Mouse (Mus musculus): ENCODE measurements around the gene Psmc1. TPM values are rescaled to one million over a fixed set of nuclear protein-coding genes. Genes with fewer than 3 reads are reported as not detected.

The Psmc1 gene
- polyA plus RNA-seq, 1 experiment from 2014 or later: 243 TPM

DNA sequence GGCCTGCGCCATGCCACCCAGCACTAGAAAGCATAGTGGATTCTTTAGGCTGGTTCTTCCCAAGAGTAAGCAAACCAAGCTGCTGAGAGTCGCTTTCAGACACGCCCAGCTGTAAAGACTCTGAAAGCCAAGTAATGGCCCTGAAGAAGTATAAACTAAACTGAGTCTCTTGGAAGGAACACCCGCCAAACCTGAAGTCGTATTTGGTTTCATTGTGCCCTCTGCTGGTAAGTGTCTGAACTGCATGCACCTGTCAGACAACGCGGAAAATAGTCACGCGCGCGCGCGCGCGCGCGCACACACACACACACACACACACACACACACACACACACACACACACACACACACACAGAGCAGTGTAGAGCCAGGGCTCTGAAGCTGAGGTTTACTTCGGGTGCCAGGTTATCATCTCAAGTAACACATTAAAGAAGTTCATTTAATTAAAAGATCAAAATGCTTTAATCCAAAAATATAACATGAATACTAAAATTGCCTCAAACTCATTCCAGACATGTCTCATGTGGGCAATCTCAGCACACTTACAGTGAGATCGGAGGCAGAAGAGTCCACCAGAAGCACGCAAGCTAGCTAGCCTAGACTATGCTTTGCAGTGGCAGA, 3.6 kb upstream of the Psmc1 start:
- H3K36me3 ChIP-seq (ENCODE audit: control insufficient read depth, insufficient read depth, low read length): no peaks in the 10 kb centered on the region
- H3K9ac ChIP-seq (ENCODE audit: low read depth, low read length): no peak overlapping the region
- H3K4me2 ChIP-seq: peak overlapping the region; percentile 36; the same call in 1 of the 2 replicates
- peaks cover 6% of the 10 kb centered on the region for H3K4me1 ChIP-seq (ENCODE audit: control insufficient read depth, insufficient read depth, low read length)
- no peak overlapping the region for H3K4me3 ChIP-seq (ENCODE audit: low read depth, low read length)
- no peaks in the 10 kb centered on the region for H3K27me3 ChIP-seq (ENCODE audit: control insufficient read depth, insufficient read depth, low read length)
- ATAC-seq (replicated peaks; ENCODE audit: insufficient number of reproducible peaks, low FRiP score, low TSS enrichment): no peak
- 12% methylated on average over 20 of the region's 20 CpGs for WGBS (ENCODE audit: insufficient replicate concordance)
- no peaks in the 10 kb centered on the region for H3K9me3 ChIP-seq (replicated peaks; ENCODE audit: control insufficient read depth, low read length)
- no peak overlapping the region for H3K27ac ChIP-seq (ENCODE audit: low read depth, low read length)

GRCm38 (mm10) chr12:100107436-100107835, 2.5 kb upstream of the Psmc1 start:
- H3K4me2 ChIP-seq: no peak overlapping the region
- H3K9me3 ChIP-seq (replicated peaks; ENCODE audit: control insufficient read depth, low read length): no peaks in the 10 kb centered on the region
- H3K27ac ChIP-seq (ENCODE audit: low read depth, low read length): no peak overlapping the region
- no peaks in the 10 kb centered on the region for H3K27me3 ChIP-seq (ENCODE audit: control insufficient read depth, insufficient read depth, low read length)
- ATAC-seq (replicated peaks; ENCODE audit: insufficient number of reproducible peaks, low FRiP score, low TSS enrichment): no peak
- no peak overlapping the region for H3K4me3 ChIP-seq (ENCODE audit: low read depth, low read length)
- no peak overlapping the region for H3K9ac ChIP-seq (ENCODE audit: low read depth, low read length)
- 44% methylated on average over 4 of the region's 4 CpGs for WGBS (ENCODE audit: insufficient replicate concordance)
- peaks cover 8% of the 10 kb centered on the region for H3K4me1 ChIP-seq (ENCODE audit: control insufficient read depth, insufficient read depth, low read length)
- no peaks in the 10 kb centered on the region for H3K36me3 ChIP-seq (ENCODE audit: control insufficient read depth, insufficient read depth, low read length)

GRCm38 (mm10) chr12:100115982-100116381, 6.0 kb downstream of the Psmc1 start:
- no peak for ATAC-seq (replicated peaks; ENCODE audit: insufficient number of reproducible peaks, low FRiP score, low TSS enrichment)

DNA sequence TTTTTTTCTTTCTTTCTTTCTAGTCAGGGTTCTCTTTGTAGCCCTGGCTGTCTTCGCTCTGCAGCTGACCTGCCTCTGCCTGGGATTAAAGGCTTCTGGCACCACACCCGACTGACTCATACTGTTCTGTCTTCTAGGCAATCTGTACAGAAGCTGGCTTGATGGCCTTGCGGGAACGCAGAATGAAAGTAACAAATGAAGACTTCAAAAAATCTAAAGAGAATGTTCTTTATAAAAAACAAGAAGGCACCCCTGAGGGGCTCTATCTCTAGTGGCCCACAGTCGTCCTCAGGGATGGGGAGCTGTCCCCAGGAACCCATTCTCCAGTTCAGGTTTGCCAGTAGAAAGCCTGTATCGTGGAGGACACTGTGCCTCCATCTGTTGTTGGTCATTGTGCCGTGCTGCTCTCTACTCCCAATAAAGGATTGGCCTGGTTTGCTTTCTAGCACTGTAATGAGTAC, 13.0 kb downstream of the Psmc1 start:
- Histone ChIP-seq H3K4me1 (ENCODE audit: control insufficient read depth, insufficient read depth, low read length) (peaks cover 9% of the 10 kb centered on the region), H3K4me2 (no peak overlapping the region), H3K36me3 (ENCODE audit: control insufficient read depth, insufficient read depth, low read length) (peaks cover 49% of the 10 kb centered on the region), H3K27ac (ENCODE audit: low read depth, low read length) (no peak overlapping the region), H3K27me3 (ENCODE audit: control insufficient read depth, insufficient read depth, low read length) (no peaks in the 10 kb centered on the region), H3K9ac (ENCODE audit: low read depth, low read length) (no peak overlapping the region), H3K4me3 (ENCODE audit: low read depth, low read length) (no peak overlapping the region), H3K9me3 (replicated peaks; ENCODE audit: control insufficient read depth, low read length) (no peaks in the 10 kb centered on the region)
- WGBS (ENCODE audit: insufficient replicate concordance): 84% methylated on average over 7 of the region's 7 CpGs
- no peak for ATAC-seq (replicated peaks; ENCODE audit: insufficient number of reproducible peaks, low FRiP score, low TSS enrichment)

More at GRCm38 (mm10) chr12:100115982-100116381, 6.0 kb downstream of the Psmc1 start:
- H3K4me3 ChIP-seq (ENCODE audit: low read depth, low read length): no peak overlapping the region
- peaks cover 54% of the 10 kb centered on the region for H3K36me3 ChIP-seq (ENCODE audit: control insufficient read depth, insufficient read depth, low read length)
- no peaks in the 10 kb centered on the region for H3K27me3 ChIP-seq (ENCODE audit: control insufficient read depth, insufficient read depth, low read length)
- H3K9me3 ChIP-seq (replicated peaks; ENCODE audit: control insufficient read depth, low read length): no peaks in the 10 kb centered on the region
- H3K4me1 ChIP-seq (ENCODE audit: control insufficient read depth, insufficient read depth, low read length): peaks cover 6% of the 10 kb centered on the region
- H3K4me2 ChIP-seq: no peak overlapping the region
- 94% methylated on average over 5 of the region's 5 CpGs for WGBS (ENCODE audit: insufficient replicate concordance)
- no peak overlapping the region for H3K9ac ChIP-seq (ENCODE audit: low read depth, low read length)
- H3K27ac ChIP-seq (ENCODE audit: low read depth, low read length): no peak overlapping the region

DNA sequence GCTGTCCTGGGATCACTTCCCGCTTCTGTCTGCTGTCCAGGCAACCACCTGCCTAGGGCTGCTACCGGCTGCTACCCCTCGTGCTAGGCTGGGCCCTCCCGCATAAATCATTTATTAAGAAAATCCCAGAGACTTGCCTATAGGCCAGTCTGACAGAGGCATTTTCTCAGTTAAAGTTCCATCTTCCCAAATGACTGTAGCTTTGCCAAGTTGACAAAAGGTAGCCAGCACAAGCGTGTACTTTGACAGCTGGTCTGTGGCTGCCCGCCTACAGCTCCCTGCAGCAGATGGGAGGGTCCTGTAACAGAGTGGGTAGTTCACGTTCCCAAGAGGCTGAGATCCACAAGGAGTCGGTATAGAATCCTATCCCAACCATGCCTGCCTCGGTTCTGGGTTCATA, 13.5 kb downstream of the Psmc1 start:
- Histone ChIP-seq H3K4me1 (ENCODE audit: control insufficient read depth, insufficient read depth, low read length) (peaks cover 15% of the 10 kb centered on the region), H3K27me3 (ENCODE audit: control insufficient read depth, insufficient read depth, low read length) (no peaks in the 10 kb centered on the region), H3K9me3 (replicated peaks; ENCODE audit: control insufficient read depth, low read length) (no peaks in the 10 kb centered on the region), H3K4me3 (ENCODE audit: low read depth, low read length) (no peak overlapping the region), H3K9ac (ENCODE audit: low read depth, low read length) (no peak overlapping the region), H3K36me3 (ENCODE audit: control insufficient read depth, insufficient read depth, low read length) (peaks cover 47% of the 10 kb centered on the region), H3K4me2 (no peak overlapping the region), H3K27ac (ENCODE audit: low read depth, low read length) (no peak overlapping the region)
- no peak for ATAC-seq (replicated peaks; ENCODE audit: insufficient number of reproducible peaks, low FRiP score, low TSS enrichment)
- 85% methylated on average over 9 of the region's 9 CpGs for WGBS (ENCODE audit: insufficient replicate concordance)

GRCm38 (mm10) chr12:100124913-100125798, 15.2 kb downstream of the Psmc1 start:
- Histone ChIP-seq H3K27ac (ENCODE audit: low read depth, low read length) (no peak overlapping the region), H3K36me3 (ENCODE audit: control insufficient read depth, insufficient read depth, low read length) (peaks cover 42% of the 10 kb centered on the region), H3K4me1 (ENCODE audit: control insufficient read depth, insufficient read depth, low read length) (peaks cover 20% of the 10 kb centered on the region), H3K27me3 (ENCODE audit: control insufficient read depth, insufficient read depth, low read length) (no peaks in the 10 kb centered on the region), H3K9me3 (replicated peaks; ENCODE audit: control insufficient read depth, low read length) (no peaks in the 10 kb centered on the region), H3K9ac (ENCODE audit: low read depth, low read length) (no peak overlapping the region), H3K4me3 (ENCODE audit: low read depth, low read length) (no peak overlapping the region), H3K4me2 (no peak overlapping the region)
- no peak for ATAC-seq (replicated peaks; ENCODE audit: insufficient number of reproducible peaks, low FRiP score, low TSS enrichment)
- 81% methylated on average over 16 of the region's 16 CpGs for WGBS (ENCODE audit: insufficient replicate concordance)

DNA sequence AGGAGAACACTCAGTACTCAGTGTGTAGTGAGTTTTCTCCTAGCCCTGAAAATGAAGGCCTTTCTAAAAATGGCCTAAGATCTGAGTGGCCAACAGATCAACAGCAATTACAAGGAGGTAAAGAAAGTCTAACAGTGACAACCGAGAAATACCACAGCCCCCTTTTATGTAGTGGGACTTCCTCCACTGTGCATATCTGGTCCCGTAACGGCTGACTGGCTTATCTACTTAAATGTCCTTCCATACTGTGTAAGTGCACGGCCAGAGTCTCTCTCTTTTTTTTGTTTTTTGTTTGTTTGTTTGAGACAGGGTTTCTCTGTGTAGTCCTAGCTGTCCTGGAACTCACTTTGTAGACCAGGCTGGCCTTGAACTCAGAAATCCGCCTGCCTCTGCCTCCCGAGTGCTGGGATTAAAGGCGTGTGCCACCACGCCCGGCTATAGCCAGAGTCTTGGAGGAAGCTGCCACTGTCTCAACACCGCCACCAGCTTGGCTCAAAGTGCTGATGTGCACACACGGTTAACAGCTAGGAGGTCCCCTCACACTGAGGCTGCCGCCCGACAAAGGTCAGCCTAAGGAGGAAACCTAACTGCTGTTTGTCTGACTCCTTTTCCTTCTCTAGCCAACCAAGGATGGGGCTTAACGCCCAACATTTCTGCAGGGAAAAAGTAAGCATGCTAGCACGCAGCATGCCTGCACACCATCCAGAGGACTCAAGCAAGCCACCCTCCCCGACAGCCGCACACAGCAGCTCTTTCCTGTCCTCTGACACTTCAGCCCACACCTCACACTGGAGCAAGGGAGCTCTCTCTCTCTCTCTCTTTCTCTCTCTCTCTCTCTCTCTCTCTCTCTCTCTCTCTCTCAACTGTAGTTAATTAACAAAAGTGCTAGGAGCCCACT, 17.3 kb downstream of the Psmc1 start:
- Histone ChIP-seq H3K4me3 (ENCODE audit: low read depth, low read length) (no peak overlapping the region), H3K4me1 (ENCODE audit: control insufficient read depth, insufficient read depth, low read length) (peaks cover 20% of the 10 kb centered on the region), H3K27ac (ENCODE audit: low read depth, low read length) (peak overlapping the region; percentile 85), H3K4me2 (peak overlapping the region; percentile 12), H3K36me3 (ENCODE audit: control insufficient read depth, insufficient read depth, low read length) (peaks cover 44% of the 10 kb centered on the region), H3K9me3 (replicated peaks; ENCODE audit: control insufficient read depth, low read length) (no peaks in the 10 kb centered on the region), H3K27me3 (ENCODE audit: control insufficient read depth, insufficient read depth, low read length) (no peaks in the 10 kb centered on the region), H3K9ac (ENCODE audit: low read depth, low read length) (peak overlapping the region; percentile 30; the same call in 1 of the 2 replicates)
- ATAC-seq (replicated peaks; ENCODE audit: insufficient number of reproducible peaks, low FRiP score, low TSS enrichment): peak; percentile 58; the same call in 1 of the 2 replicates
- 50% methylated on average over 17 of the region's 17 CpGs for WGBS (ENCODE audit: insufficient replicate concordance)

- peak; percentile 51 for ATAC-seq (replicated peaks; ENCODE audit: insufficient number of reproducible peaks, low FRiP score, low TSS enrichment)
- 36% methylated on average over 8 of the region's 8 CpGs for WGBS (ENCODE audit: insufficient replicate concordance)
- H3K4me3 ChIP-seq (ENCODE audit: low read depth, low read length): no peak overlapping the region
- peak overlapping the region; percentile 85 for H3K27ac ChIP-seq (ENCODE audit: low read depth, low read length)
- peaks cover 40% of the 10 kb centered on the region for H3K36me3 ChIP-seq (ENCODE audit: control insufficient read depth, insufficient read depth, low read length)
- H3K9me3 ChIP-seq (replicated peaks; ENCODE audit: control insufficient read depth, low read length): no peaks in the 10 kb centered on the region
- no peaks in the 10 kb centered on the region for H3K27me3 ChIP-seq (ENCODE audit: control insufficient read depth, insufficient read depth, low read length)
- H3K4me2 ChIP-seq: peak overlapping the region; percentile 12
- peaks cover 20% of the 10 kb centered on the region for H3K4me1 ChIP-seq (ENCODE audit: control insufficient read depth, insufficient read depth, low read length)
- H3K9ac ChIP-seq (ENCODE audit: low read depth, low read length): peak overlapping the region; percentile 30; the same call in 1 of the 2 replicates
Observed at GRCm38 (mm10) chr12:100127866-100128480, 18.0 kb downstream of the Psmc1 start.

Data from heart, embryonic 11.5 days (tissue).